Mouse (Mus musculus): ENCODE results near the gene Slc22a22. TPM values are rescaled to one million over a fixed set of nuclear protein-coding genes. Genes with fewer than 3 reads are reported as not detected.

The Slc22a22 gene
- total and polyA plus RNA-seq, 3 experiments: not detected

DNA sequence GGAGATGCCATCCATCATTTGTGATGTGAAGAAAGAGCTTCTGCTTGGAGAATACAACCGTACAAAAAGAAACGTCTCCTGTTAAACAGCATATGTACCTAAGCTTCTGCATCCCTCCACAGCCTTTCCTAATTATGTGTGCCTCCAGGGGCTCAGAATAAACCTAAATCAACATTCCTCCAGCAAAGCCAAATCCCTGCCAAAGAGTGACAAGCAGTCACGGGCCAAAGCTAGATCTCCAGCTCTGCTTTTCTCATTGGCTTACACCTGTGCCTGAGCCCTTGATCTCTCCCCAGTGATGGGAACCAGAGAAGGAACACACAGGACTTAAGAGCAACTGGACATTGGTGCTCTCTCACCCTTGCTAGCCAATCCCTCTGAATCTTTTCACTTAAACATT lies 5.8 kb downstream of the Slc22a22 start:
- Histone ChIP-seq H3K36me3 (ENCODE audit: control insufficient read depth in 1 of 2, insufficient read depth in 2 of 2, low read length in 2 of 2) (no peaks in the 10 kb centered on the region), H3K9ac (ENCODE audit: control insufficient read depth, low read depth, low read length, poor library complexity, severe bottlenecking) (no peak overlapping the region), H3K27me3 (ENCODE audit: control insufficient read depth in 1 of 2, insufficient read depth in 2 of 2, low read length in 2 of 2) (no peaks in the 10 kb centered on the region), H3K4me3 (ENCODE audit: control insufficient read depth in 1 of 2, insufficient read depth in 1 of 2, low read depth in 2 of 2, low read length in 2 of 2) (no peak overlapping the region), H3K27ac (ENCODE audit: control insufficient read depth, low read depth, low read length) (no peak overlapping the region), H3K9me3 (replicated peaks; ENCODE audit: insufficient read depth, low read length) (no peaks in the 10 kb centered on the region), H3K79me2 (ENCODE audit: control insufficient read depth, insufficient read depth, low read length, poor library complexity) (no peaks in the 10 kb centered on the region), H3K4me1 (ENCODE audit: control insufficient read depth in 1 of 2, insufficient read depth in 2 of 2, low read length in 2 of 2) (no peaks in the 10 kb centered on the region)
- no peak for DNase-seq (ENCODE audit: low read depth, low spot score)
- no peak for TF ChIP-seq NELFE (IDR thresholded peaks at IDR 0.05; ENCODE audit: low read depth, low read length)
- no peak for TF ChIP-seq ZMIZ1 (IDR thresholded peaks at IDR 0.05; ENCODE audit: low read depth, low read length)
- no peak for TF ChIP-seq SIN3A (IDR thresholded peaks at IDR 0.05; ENCODE audit: low read length)
- TF ChIP-seq CHD1 (IDR thresholded peaks at IDR 0.05; ENCODE audit: low read depth, low read length): no peak
- no peak for TF ChIP-seq POLR2AphosphoS5 (IDR thresholded peaks at IDR 0.05; ENCODE audit: borderline replicate concordance, low read depth, low read length)
- no peak for TF ChIP-seq USF2 (IDR thresholded peaks at IDR 0.05; ENCODE audit: borderline replicate concordance in 1 of 2, insufficient read depth in 1 of 2, low read depth in 1 of 2, low read length in 2 of 2)
- TF ChIP-seq RAD21 (IDR thresholded peaks at IDR 0.05; ENCODE audit: low read depth, low read length): no peak
- no peak for TF ChIP-seq TBP (IDR thresholded peaks at IDR 0.05; ENCODE audit: low read depth, low read length)
- TF ChIP-seq EP300 (IDR thresholded peaks at IDR 0.05; ENCODE audit: low read depth in 1 of 2, low read length in 2 of 2): no peak
- no peak for TF ChIP-seq SMC3 (IDR thresholded peaks at IDR 0.05; ENCODE audit: low read depth, low read length)

DNA sequence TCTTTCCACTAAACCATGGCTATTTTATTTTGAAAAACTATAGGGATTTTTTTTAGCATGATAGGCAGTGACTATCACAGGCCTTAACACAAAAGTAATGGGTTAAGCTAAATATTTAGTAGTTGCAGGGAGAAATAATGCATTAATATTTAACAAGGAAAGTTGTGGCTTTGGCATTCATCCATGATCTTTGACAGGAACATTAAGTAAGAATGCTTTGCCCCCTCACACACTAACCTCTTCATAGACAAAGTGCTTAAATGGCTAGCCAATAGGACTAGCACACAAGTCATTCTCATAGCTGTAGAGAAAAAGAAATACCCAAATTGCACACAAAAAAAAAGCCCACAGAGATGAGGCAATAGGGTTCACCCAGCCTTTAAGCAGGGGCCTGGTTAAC lies 11.4 kb downstream of the Slc22a22 start:
- no peak overlapping the region for H3K9ac ChIP-seq (ENCODE audit: control insufficient read depth, low read depth, low read length, poor library complexity, severe bottlenecking)
- H3K79me2 ChIP-seq (ENCODE audit: control insufficient read depth, insufficient read depth, low read length, poor library complexity): no peaks in the 10 kb centered on the region
- H3K36me3 ChIP-seq (ENCODE audit: control insufficient read depth in 1 of 2, insufficient read depth in 2 of 2, low read length in 2 of 2): no peaks in the 10 kb centered on the region
- H3K4me3 ChIP-seq (ENCODE audit: control insufficient read depth in 1 of 2, insufficient read depth in 1 of 2, low read depth in 2 of 2, low read length in 2 of 2): no peak overlapping the region
- H3K9me3 ChIP-seq (replicated peaks; ENCODE audit: insufficient read depth, low read length): no peaks in the 10 kb centered on the region
- H3K4me1 ChIP-seq (ENCODE audit: control insufficient read depth in 1 of 2, insufficient read depth in 2 of 2, low read length in 2 of 2): no peaks in the 10 kb centered on the region
- H3K27ac ChIP-seq (ENCODE audit: control insufficient read depth, low read depth, low read length): no peak overlapping the region
- no peak for DNase-seq (ENCODE audit: low read depth, low spot score)
- no peaks in the 10 kb centered on the region for H3K27me3 ChIP-seq (ENCODE audit: control insufficient read depth in 1 of 2, insufficient read depth in 2 of 2, low read length in 2 of 2)
- no peak for TF ChIP-seq ETS1 (IDR thresholded peaks at IDR 0.05; ENCODE audit: low read depth, low read length)
- TF ChIP-seq EP300 (IDR thresholded peaks at IDR 0.05; ENCODE audit: low read depth in 1 of 2, low read length in 2 of 2): no peak
- no peak for TF ChIP-seq MAFK (IDR thresholded peaks at IDR 0.05; ENCODE audit: borderline replicate concordance, low read depth, low read length)
- no peak for TF ChIP-seq SIN3A (IDR thresholded peaks at IDR 0.05; ENCODE audit: low read length)
- no peak for TF ChIP-seq CTCF (IDR thresholded peaks at IDR 0.05 in 2 of 3, conservative IDR thresholded peaks at IDR 0.05 in 1 of 3; ENCODE audit: control insufficient read depth in 1 of 3, insufficient read depth in 1 of 3, low read depth in 2 of 3, low read length in 3 of 3, poor library complexity in 1 of 3, severe bottlenecking in 1 of 3)
- TF ChIP-seq BHLHE40 (IDR thresholded peaks at IDR 0.05; ENCODE audit: borderline replicate concordance, low read depth, low read length): no peak
- no peak for TF ChIP-seq MAZ (IDR thresholded peaks at IDR 0.05; ENCODE audit: low read depth, low read length)
- no peak for TF ChIP-seq KAT2A (conservative IDR thresholded peaks at IDR 0.05; ENCODE audit: low read depth, low read length)
- TF ChIP-seq ZKSCAN1 (IDR thresholded peaks at IDR 0.05; ENCODE audit: low read depth, low read length): no peak
- TF ChIP-seq JUND (IDR thresholded peaks at IDR 0.05; ENCODE audit: low read depth, low read length): no peak
